Mouse (Mus musculus): ENCODE results near the gene Dnah2.

- peak; percentile 94 for TF ChIP-seq CTCF (IDR thresholded peaks at IDR 0.05)
- peak; percentile 64; the same call in 1 of the 2 replicates for TF ChIP-seq POLR2A (IDR thresholded peaks at IDR 0.05; ENCODE audit: insufficient read depth, low read depth, low read length)
- TF ChIP-seq EP300 (IDR thresholded peaks at IDR 0.05; ENCODE audit: insufficient read depth, low read depth, low read length) = peak; percentile 100
These were observed 147.7 kb downstream of the Dnah2 start for GRCm38 (mm10) chr11:69401210-69401637.

Data from heart, adult 2 months (tissue).